Mouse (Mus musculus): Measurements from ENCODE around the gene Gm10160.
"Not testable (repeated sequence)": the region's sequence is repeated elsewhere in the genome, so short reads cannot be mapped to it uniquely, and the experiment has no call there.

Gene Gm10160

GRCm38 (mm10) chr7:81858236-81858635, 2.6 kb upstream of the Gm10160 start:
- no peak for DNase-seq (ENCODE audit: low spot score in 2 of 2)

- DNase-seq (ENCODE audit: low spot score in 2 of 2), result peak in 1 of 2 experiments; percentile 36
Measured at GRCm38 (mm10) chr7:81856221-81856620, 627 bp upstream of the Gm10160 start.

DNA sequence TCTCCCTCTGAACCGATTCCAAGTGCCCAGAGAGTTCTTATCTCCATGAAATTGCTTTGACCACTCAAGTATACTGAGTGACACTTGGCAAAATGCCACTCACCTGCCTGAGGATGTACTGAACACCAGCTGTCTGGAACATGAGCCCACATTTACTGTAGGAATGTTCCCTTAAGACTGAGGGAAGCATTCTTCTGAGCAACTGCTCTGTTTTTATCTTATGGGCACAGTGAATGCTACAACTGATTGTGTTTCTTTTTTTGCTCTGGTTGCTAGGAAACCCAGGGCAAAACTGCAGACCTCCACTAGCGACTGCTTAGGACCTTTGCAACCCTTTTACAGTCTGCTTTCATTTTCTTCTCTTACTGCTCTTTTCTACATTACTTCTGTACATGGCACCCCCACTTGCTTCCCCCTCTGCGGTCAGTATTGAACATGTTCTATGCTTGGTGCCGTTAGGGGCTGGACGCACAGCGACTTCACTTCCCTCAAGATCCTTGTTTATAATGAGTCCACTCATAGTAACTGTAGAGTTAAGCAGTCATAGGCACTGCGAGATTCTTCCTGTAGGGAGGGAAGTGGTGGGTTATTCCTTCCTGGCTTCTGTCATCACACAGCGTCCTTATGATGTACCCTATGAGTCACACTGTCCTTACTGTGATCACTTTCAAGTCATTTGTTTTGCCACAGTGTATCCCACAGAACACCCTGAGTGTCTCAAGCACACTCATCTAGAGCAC, 856 bp downstream of the Gm10160 start:
- peak in 1 of 2 experiments; percentile 34 for DNase-seq (ENCODE audit: low spot score in 2 of 2)

GRCm38 (mm10) chr7:81851706-81852105, 3.9 kb downstream of the Gm10160 start:
- DNase-seq (ENCODE audit: low spot score in 2 of 2), result no peak

DNA sequence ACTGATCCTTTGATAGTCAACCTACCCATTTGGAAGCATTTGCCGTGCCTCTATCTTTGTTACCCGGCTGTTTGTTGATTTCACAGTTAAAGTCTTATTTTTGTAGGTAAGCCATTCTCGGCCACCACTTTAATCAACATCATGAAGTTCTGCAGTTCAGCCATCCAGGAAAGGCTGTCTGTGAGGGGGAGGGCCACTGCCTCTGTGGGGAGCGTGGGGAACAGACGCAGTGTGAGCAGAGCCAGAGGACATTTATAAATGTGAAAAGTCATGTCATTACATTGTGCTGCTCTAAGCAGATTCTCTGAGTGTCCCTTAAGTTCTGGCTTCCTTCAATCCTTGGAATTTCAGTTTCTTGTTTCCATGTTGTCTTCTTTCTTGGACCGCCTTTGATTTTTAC, 5.4 kb downstream of the Gm10160 start:
- DNase-seq (ENCODE audit: low spot score in 2 of 2), result no peak

- no peak for DNase-seq (ENCODE audit: low spot score in 2 of 2)
Measured at GRCm38 (mm10) chr7:81849633-81850032, 6.0 kb downstream of the Gm10160 start.

GRCm38 (mm10) chr7:81849214-81849613, 6.4 kb downstream of the Gm10160 start:
- peak; percentile 56 to 62 for DNase-seq (ENCODE audit: low spot score in 2 of 2)

DNA sequence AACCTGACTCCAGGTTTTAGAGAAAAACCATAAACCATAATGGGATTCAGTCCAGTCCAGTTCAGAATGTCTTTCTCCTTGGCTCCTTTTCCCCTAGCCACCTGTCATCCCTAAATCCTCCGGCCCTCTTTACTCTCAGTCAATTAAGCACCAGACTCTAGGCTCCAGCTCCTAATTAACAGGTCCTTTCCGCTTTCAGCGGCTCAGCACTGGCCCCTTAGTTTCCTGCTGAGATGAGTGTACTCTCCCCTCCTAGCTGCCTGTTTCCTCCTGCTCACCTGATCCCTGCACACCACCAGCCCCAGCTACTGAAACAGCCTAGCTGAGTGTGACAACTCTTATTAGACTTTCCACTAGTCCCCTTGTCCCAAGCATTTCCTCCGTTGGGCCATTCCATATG, 7.8 kb downstream of the Gm10160 start:
- DNase-seq (ENCODE audit: low spot score in 2 of 2), result no peak

- DNase-seq (ENCODE audit: low spot score in 2 of 2), result no peak
Measured at GRCm38 (mm10) chr7:81847010-81847409, 8.6 kb downstream of the Gm10160 start.

DNA sequence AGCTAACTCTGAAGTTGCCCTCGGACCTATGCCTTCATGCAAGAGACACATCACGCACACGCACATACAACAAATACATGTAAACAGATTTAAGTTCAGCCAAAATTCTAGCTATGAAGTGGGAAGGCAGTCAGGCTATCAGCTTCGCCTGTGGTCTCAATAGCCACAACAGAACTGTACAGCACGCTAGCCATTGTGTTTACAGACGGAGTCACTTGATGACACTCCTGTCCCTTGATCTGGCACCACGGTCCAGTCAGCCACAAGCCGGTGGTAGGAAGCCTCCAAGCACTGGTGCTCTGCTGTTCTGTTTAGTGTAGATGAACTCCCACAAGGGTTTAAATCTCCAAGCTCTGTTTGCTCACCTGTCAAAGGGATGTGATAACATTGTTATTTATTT, 9.6 kb downstream of the Gm10160 start:
- no peak for DNase-seq (ENCODE audit: low spot score in 2 of 2)

- DNase-seq (ENCODE audit: low spot score in 2 of 2), result no peak
Measured at GRCm38 (mm10) chr7:81845313-81845712, 10.3 kb downstream of the Gm10160 start.

DNA sequence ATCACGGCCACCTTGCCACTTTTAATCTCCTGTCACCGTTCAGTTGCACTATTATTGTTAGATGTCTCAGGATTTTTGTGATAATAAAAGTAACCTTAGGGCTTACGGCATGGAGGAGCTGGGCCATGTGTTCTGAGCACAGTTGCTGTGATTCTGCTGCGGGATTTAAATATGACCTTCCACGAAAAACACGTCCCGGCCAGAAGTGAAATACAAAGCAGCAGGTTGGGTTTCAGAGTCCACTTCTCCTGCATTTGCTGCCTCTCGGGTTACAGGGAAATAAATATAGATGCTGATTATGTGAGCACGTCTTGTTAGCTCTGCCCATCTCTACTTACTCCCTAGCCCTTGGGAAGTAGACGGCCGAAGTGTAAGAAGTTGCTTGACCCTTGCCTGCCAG, 10.8 kb downstream of the Gm10160 start:
- DNase-seq (ENCODE audit: low spot score in 2 of 2), result no peak

- DNase-seq (ENCODE audit: low spot score in 2 of 2), result no peak
Measured at GRCm38 (mm10) chr7:81843903-81844302, 11.7 kb downstream of the Gm10160 start.

DNA sequence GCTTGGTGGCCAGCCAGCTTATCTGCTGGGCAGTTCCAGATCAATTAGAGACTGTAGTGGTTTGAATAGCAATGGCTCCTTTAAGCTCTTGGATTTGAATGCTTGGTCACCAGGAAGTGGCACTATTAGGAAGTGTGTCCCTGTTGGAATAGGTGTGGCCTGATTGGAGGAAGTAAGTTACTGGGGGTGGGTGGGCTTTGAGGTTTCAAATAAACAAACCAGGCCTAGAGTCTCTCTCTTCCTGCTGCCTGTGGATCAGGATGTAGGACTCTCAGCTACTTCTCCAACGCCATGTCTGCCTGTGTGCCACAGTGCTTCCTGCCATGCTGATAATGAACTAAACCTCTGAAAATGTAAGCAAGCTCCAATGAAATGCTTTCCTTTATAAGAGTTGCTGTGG, 12.6 kb downstream of the Gm10160 start:
- DNase-seq (ENCODE audit: low spot score in 2 of 2), result no peak

GRCm38 (mm10) chr7:81842141-81842540, 13.5 kb downstream of the Gm10160 start:
- no peak for DNase-seq (ENCODE audit: low spot score in 2 of 2)

DNA sequence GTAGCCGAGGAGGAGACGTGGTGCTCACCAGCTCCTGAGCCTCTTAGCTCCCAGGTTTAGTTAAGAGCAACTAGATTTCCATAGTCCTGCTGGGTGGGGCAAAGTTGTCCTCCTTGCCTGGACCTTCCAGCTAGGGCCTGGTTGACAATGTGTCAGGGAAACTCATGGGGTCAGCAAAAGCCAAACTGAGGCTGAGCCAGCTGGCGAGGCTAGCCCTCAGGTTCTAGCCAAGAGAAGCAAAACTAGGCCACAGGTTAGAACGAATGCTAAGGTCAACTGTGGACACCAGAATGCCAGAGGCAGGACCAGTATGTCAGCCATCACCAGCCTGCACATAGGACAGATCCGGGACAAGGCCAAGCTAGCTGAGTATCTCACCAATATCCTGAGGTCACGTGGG, 14.2 kb downstream of the Gm10160 start:
- DNase-seq (ENCODE audit: low spot score in 2 of 2), result no peak

GRCm38 (mm10) chr7:81840661-81841181, 14.9 kb downstream of the Gm10160 start:
- DNase-seq (ENCODE audit: low spot score in 2 of 2), result no peak

GRCm38 (mm10) chr7:81839746-81840145, 15.8 kb downstream of the Gm10160 start:
- DNase-seq (ENCODE audit: low spot score in 2 of 2), result no peak

- DNase-seq (ENCODE audit: low spot score in 2 of 2), result not testable (repeated sequence)
Measured at GRCm38 (mm10) chr7:81837771-81838170, 17.8 kb downstream of the Gm10160 start.

GRCm38 (mm10) chr7:81835430-81835829, 20.2 kb downstream of the Gm10160 start:
- DNase-seq (ENCODE audit: low spot score in 2 of 2), result no peak

GRCm38 (mm10) chr7:81834847-81835246, 20.7 kb downstream of the Gm10160 start:
- DNase-seq (ENCODE audit: low spot score in 2 of 2), result no peak

DNA sequence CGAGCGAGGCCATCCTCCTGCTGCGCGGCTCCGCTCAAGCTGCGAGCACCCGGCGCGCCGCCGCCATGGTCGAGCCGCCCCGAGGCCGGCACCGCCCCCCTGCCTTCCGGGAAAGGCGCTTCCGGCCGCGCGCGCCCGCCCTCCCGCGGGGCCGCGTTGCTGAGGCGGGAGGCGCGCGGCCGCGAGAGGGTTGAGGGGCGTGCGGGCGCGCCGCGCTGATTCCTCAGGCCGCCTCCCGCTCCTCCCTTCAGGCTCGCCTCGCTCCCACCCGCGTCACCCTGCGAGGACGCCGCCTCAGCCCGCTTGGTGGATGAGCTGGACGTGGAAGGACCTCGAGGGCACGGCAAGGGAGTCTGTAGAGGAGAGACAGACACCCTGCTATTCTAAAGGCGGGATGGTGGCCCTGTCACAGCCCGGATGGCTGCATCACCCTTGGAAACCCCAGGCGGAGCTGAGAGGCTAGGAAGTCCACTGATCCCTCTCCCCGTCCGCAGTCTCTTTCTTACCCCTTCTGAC, 26.2 kb downstream of the Gm10160 start, which contains the start of gene Btbd1:
Gene Btbd1, minus strand, starts transcription at position 53 of the 516 bp plus-strand sequence.
- peak; percentile 83 to 85 for DNase-seq (ENCODE audit: low spot score in 2 of 2)

GRCm38 (mm10) chr7:81828681-81829378, 26.8 kb downstream of the Gm10160 start:
- peak; percentile 31 to 41 for DNase-seq (ENCODE audit: low spot score in 2 of 2)

Data from spleen, postnatal 36 days (tissue).